Mouse (Mus musculus) hindbrain, postnatal 0 days (tissue): ENCODE data around the gene Ube2j1. TPM values are rescaled to one million over a fixed set of nuclear protein-coding genes. Genes with fewer than 3 reads are reported as not detected.
A peak's percentile ranks its signal among the peaks of the same experiment; 100 is the strongest.

Experiments
- ATAC-seq: fragments of 200-750 bp; cut with Nextera tagmentation; 2 replicates; pipeline ENCODE4 v1.8.0; 2017; ENCODE audit warnings: mild to moderate bottlenecking, moderate TSS enrichment, moderate library complexity
- DNase-seq: peaks from one replicate; pipeline ENCODE4 v3.0.0-alpha.2; 2015; ENCODE audit warnings: low spot score
- H3K27ac ChIP-seq: fragments of 300-500 bp; sonication (generic); 2 replicates; pipeline ENCODE4 v1.5.1; 2014; ENCODE audit warnings: mild to moderate bottlenecking
- H3K27me3 ChIP-seq: fragments of 300-500 bp; sonication (generic); 2 replicates; pipeline ENCODE4 v1.6.1; 2014; ENCODE audit warnings: low read length, mixed read lengths; ENCODE audit not compliant: insufficient read depth
- H3K36me3 ChIP-seq: fragments of 300-500 bp; sonication (generic); 2 replicates; pipeline ENCODE4 v1.6.1; 2014; ENCODE audit warnings: low read length, mixed read lengths; ENCODE audit not compliant: insufficient read depth
- H3K4me1 ChIP-seq: fragments of 300-500 bp; sonication (generic); 2 replicates; pipeline ENCODE4 v1.6.1; 2014; ENCODE audit warnings: antibody characterized with exemption, low read length, mixed read lengths; ENCODE audit not compliant: insufficient read depth
- H3K4me2 ChIP-seq: fragments of 300-500 bp; sonication (generic); 2 replicates; pipeline ENCODE4 v1.6.1; 2014; ENCODE audit warnings: low read depth, mild to moderate bottlenecking, low read length, moderate library complexity, mixed read lengths
- H3K4me3 ChIP-seq: fragments of 300-500 bp; sonication (generic); 2 replicates; pipeline ENCODE4 v1.5.1; 2014; ENCODE audit warnings: low read length
- H3K9ac ChIP-seq: fragments of 300-500 bp; sonication (generic); replicated peaks from 2 replicates; pipeline ENCODE4 v1.6.1; 2014; ENCODE audit warnings: mild to moderate bottlenecking, low read length, moderate library complexity, mixed read lengths
- H3K9me3 ChIP-seq: fragments of 300-500 bp; sonication (generic); 2 replicates; pipeline ENCODE4 v1.6.1; 2016; ENCODE audit warnings: low read length, mixed read lengths
- CTCF ChIP-seq: IDR thresholded peaks from 2 replicates; pipeline ENCODE4 v1.5.1; 2016; ENCODE audit warnings: antibody characterized with exemption, control low read depth, low read depth
- WGBS: fragments of 180-500 bp; shearing (Covaris S2); extraction: QIAGEN DNeasy Blood & Tissue Kit; methylation state at CpG from one replicate; pipeline ENCODE4 v1.1.7; 2014; 5-methylcytosine and 5-hydroxymethylcytosine counted together
- polyA plus RNA-seq: library from polyadenylated mRNA; unstranded; fragments of >200 nt; fragmentation: Nextera tagmentation; extraction: Ambion mirVana; gene quantifications from 2 replicates; pipeline ENCODE4 v1.2.1, GENCODE M21; 2015
- total RNA-seq: library from RNA; depleted of rRNA; stranded (reverse); fragments of >200 nt; gene quantifications from 2 replicates; pipeline ENCODE4 v1.2.3, GENCODE M21; 2014

Ube2j1 gene
- total and polyA plus RNA-seq, 2 experiments from 2014 or later = 71.5 to 104 TPM

DNA sequence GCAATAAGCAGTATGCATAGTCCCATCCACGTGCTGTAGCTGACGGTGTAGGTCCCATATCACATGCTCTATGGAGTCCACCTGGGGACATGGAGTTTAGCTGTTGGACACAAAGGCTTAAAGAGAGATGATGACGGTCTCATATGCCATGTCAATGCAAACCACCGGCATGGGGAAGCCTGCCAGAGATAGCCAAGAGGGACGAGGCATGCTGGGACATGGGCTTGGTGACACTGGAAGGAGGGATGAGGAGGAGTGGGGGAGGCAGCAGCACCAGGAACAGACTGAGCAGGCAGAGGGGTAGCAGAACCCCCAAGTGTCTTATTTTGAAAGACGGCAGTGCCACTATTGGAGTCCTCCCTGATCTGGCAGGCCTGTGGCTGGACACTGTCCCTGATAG, 36.6 kb downstream of the Ube2j1 start:
- no peak for TF ChIP-seq CTCF
- H3K4me2 ChIP-seq = no peak overlapping the region

DNA sequence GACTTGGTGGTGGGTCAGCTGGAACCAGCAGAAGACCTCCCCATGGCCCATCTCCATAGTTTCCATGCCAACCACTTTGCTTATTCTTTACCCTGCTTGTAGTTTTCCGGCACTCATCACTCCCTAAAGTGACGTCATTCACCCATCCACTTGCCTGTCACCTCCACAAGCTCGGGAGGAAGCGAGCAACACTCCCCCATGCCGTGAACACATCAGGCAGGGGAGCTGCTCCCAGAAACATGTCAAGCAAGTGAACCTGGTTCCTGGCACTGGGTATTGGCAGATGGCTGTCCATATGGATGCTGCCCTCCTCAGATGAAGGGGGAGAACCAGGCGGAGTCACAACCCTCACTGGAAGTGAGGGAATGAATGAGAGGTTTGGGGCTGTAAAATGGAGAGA, 37.7 kb downstream of the Ube2j1 start:
- Histone ChIP-seq H3K27me3 (no peaks in the 10 kb centered on the region), H3K4me2 (no peak overlapping the region), H3K4me1 (no peaks in the 10 kb centered on the region), H3K36me3 (no peaks in the 10 kb centered on the region), H3K4me3 (no peak overlapping the region), H3K9ac (no peak overlapping the region), H3K9me3 (no peaks in the 10 kb centered on the region), H3K27ac (no peak overlapping the region; the same call in 1 of the 2 replicates)
- peak; percentile 80 for ATAC-seq
- DNase-seq = peak; percentile 78
- TF ChIP-seq CTCF = no peak
- WGBS = 47% methylated on average over 6 of the region's 6 CpGs

More for the DNA sequence above, 36.6 kb downstream of the Ube2j1 start:
- H3K9me3 ChIP-seq = no peaks in the 10 kb centered on the region
- no peak for ATAC-seq
- no peak for DNase-seq
- no peak overlapping the region for H3K27ac ChIP-seq
- H3K4me1 ChIP-seq = no peaks in the 10 kb centered on the region
- no peaks in the 10 kb centered on the region for H3K27me3 ChIP-seq
- no peak overlapping the region for H3K4me3 ChIP-seq
- no peak overlapping the region for H3K9ac ChIP-seq
- 80% methylated on average over 6 of the region's 6 CpGs for WGBS
- no peaks in the 10 kb centered on the region for H3K36me3 ChIP-seq

DNA sequence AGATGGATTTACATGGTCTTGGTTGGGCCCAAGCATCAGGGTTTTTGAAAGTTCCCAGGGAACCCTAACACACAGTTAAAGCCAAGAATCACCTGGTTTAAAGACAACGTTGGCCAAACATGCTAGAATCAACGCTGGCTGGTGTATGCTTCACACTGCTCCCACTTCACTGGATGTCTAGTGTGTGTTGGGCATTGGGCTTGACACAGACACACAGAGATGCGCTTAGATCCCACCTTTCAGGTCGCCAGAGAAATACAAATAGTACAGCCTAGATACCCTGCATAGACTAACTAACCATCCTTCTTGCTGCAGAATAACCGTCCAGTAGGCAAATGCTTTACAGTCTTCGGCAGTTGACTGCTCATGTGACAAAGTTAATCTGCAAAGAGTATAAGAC, 39.1 kb downstream of the Ube2j1 start:
- H3K4me2 ChIP-seq = no peak overlapping the region
- ATAC-seq = no peak
- TF ChIP-seq CTCF = no peak
- no peaks in the 10 kb centered on the region for H3K9me3 ChIP-seq
- H3K27ac ChIP-seq = no peak overlapping the region
- no peak overlapping the region for H3K9ac ChIP-seq
- H3K4me3 ChIP-seq = no peak overlapping the region
- DNase-seq = no peak
- no peaks in the 10 kb centered on the region for H3K27me3 ChIP-seq
- no peaks in the 10 kb centered on the region for H3K4me1 ChIP-seq
- WGBS = 92% methylated on average over 6 of the region's 6 CpGs
- no peaks in the 10 kb centered on the region for H3K36me3 ChIP-seq

DNA sequence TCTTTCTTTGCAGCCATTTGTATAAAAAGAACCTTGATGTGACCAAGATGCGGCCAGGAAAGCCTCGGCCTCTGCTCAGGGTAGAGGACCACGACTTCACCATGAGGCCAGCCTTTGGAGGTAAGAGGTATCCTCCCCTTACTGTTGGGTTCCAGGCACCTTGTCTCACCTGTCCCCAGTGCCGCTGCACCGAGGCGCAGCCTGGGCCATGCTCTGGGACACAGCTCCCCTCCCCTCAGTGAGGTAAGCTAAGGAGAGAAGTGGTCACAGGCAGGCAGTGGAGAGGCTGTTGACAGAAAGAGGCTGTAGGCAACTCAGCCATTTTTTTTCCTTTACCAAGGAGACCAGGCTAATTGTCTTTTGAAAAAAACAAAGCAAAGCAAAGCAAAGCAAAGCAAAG, 40.1 kb downstream of the Ube2j1 start:
- no peaks in the 10 kb centered on the region for H3K4me1 ChIP-seq
- no peaks in the 10 kb centered on the region for H3K36me3 ChIP-seq
- no peak overlapping the region for H3K9ac ChIP-seq
- DNase-seq (no peak), ATAC-seq (no peak)
- no peak overlapping the region for H3K4me3 ChIP-seq
- H3K27ac ChIP-seq = no peak overlapping the region
- H3K4me2 ChIP-seq = no peak overlapping the region
- H3K27me3 ChIP-seq = no peaks in the 10 kb centered on the region
- WGBS = 93% methylated on average over 6 of the region's 6 CpGs
- TF ChIP-seq CTCF = no peak
- H3K9me3 ChIP-seq = no peaks in the 10 kb centered on the region

DNA sequence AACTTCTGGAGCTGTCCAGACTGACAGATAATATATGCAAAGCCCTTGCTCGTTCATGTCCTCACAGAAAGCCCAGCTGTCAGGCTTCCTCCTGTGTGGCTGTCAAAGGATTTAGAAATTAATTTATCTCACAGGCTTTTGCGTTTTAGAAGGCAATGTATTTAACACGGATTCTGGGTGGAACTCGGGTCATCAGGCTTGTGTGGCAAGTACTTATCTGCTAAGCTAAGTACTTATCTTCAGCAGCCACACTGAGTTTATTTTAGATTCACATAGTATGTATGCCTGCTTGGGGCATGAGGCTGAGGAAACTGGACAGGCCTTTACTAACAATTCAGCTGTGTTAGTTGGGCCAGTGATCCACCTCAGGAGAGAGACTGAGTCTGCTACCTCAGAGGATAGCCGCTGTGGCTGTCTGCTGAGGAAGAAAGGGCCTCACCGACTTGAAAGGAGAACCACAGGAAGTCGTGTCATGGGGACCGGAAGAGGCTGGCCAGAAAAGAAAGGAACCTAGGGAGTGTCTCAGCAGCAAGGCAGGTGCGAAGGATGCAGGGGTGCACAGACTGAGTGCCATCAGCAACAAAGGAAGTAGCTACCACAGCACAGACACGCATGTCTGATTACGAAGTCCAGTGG, 41.4 kb downstream of the Ube2j1 start:
- no peak for ATAC-seq
- TF ChIP-seq CTCF = no peak
- peak; percentile 32 for DNase-seq
- H3K4me3 ChIP-seq = no peak overlapping the region
- H3K27ac ChIP-seq = no peak overlapping the region
- no peaks in the 10 kb centered on the region for H3K36me3 ChIP-seq
- 37% methylated on average over 11 of the region's 11 CpGs for WGBS
- H3K9me3 ChIP-seq = no peaks in the 10 kb centered on the region
- H3K4me2 ChIP-seq = no peak overlapping the region
- H3K4me1 ChIP-seq = no peaks in the 10 kb centered on the region
- no peak overlapping the region for H3K9ac ChIP-seq
- no peaks in the 10 kb centered on the region for H3K27me3 ChIP-seq

DNA sequence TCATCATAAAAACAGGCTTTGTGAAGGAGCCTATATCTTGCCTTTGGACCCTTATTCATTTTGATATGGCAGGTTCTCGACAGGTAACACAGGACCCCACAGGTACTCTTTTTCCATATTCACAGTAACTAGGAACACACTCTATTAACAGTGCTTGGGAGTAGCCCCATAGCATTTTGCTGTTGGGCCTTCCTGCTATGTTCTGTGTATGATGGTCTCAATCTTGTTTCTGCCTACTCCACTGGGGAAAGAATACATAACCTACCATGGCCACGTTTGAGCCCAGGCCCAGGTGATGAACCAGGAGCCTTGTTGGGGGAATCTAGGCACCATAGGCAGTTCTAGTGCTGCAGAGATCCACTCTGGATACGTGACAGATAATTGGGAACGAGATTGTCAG, 43.2 kb downstream of the Ube2j1 start:
- H3K9me3 ChIP-seq = no peaks in the 10 kb centered on the region
- no peak overlapping the region for H3K4me2 ChIP-seq
- 89% methylated on average over 4 of the region's 4 CpGs for WGBS
- TF ChIP-seq CTCF = no peak
- no peaks in the 10 kb centered on the region for H3K27me3 ChIP-seq
- no peaks in the 10 kb centered on the region for H3K4me1 ChIP-seq
- no peak for DNase-seq
- no peak overlapping the region for H3K4me3 ChIP-seq
- no peak overlapping the region for H3K9ac ChIP-seq
- H3K36me3 ChIP-seq = no peaks in the 10 kb centered on the region
- no peak overlapping the region for H3K27ac ChIP-seq
- ATAC-seq = no peak

DNA sequence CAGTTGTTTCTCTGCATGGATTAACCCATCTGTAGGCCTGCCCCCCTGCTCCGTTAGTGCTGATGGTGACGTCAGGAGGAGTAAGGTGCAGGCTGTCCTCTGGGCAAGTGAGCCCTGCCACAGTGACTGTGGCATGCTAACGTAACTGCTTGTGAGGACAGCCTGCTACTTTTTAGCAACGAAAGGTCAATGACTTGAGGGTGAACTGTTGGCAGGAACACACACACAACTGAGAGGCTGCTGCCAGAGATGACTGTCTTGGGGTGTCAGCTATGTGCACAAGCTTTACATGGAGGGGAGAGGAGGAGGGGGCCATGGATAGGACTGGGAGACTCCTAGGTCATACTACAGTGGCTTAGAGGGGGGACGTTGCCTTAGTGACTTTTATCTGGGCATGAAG, 43.6 kb downstream of the Ube2j1 start:
- Histone ChIP-seq H3K27me3 (no peaks in the 10 kb centered on the region), H3K9ac (no peak overlapping the region), H3K4me3 (no peak overlapping the region), H3K27ac (no peak overlapping the region), H3K4me2 (no peak overlapping the region), H3K36me3 (no peaks in the 10 kb centered on the region), H3K9me3 (no peaks in the 10 kb centered on the region), H3K4me1 (no peaks in the 10 kb centered on the region)
- whole genome bisulfite sequencing = 73% methylated on average over 5 of the region's 5 CpGs
- no peak for ATAC-seq
- no peak for DNase-seq
- TF ChIP-seq CTCF = no peak
